Mouse (Mus musculus) limb, embryonic 15.5 days (tissue): ENCODE results near the gene Ctbp1. TPM values are rescaled to one million over a fixed set of nuclear protein-coding genes. Genes with fewer than 3 reads are reported as not detected.

Experiments
- ATAC-seq: fragments of 200-750 bp; cut with Nextera tagmentation; 2 replicates; pipeline ENCODE4 v1.8.0; 2017; ENCODE audit warnings: low read depth, moderate TSS enrichment; ENCODE audit not compliant: insufficient number of reproducible peaks, low FRiP score, low TSS enrichment
- H3K27ac ChIP-seq: fragments of 300-500 bp; sonication (generic); 2 replicates; pipeline ENCODE4 v1.5.1; 2015; ENCODE audit warnings: moderate library complexity, mild to moderate bottlenecking, inconsistent platforms
- H3K27me3 ChIP-seq: fragments of 300-500 bp; sonication (generic); 2 replicates; pipeline ENCODE4 v1.6.1; 2015; ENCODE audit warnings: inconsistent platforms
- H3K36me3 ChIP-seq: fragments of 300-500 bp; sonication (generic); 2 replicates; pipeline ENCODE4 v1.6.1; 2015; ENCODE audit warnings: inconsistent platforms
- H3K4me1 ChIP-seq: fragments of 300-500 bp; sonication (generic); 2 replicates; pipeline ENCODE4 v1.6.1; 2015; ENCODE audit warnings: inconsistent platforms
- H3K4me2 ChIP-seq: fragments of 300-500 bp; sonication (generic); 2 replicates; pipeline ENCODE4 v1.6.1; 2015; ENCODE audit warnings: mild to moderate bottlenecking, inconsistent platforms
- H3K4me3 ChIP-seq: fragments of 300-500 bp; sonication (generic); 2 replicates; pipeline ENCODE4 v1.5.1; 2015; ENCODE audit warnings: mild to moderate bottlenecking, inconsistent platforms
- H3K9ac ChIP-seq: fragments of 300-500 bp; sonication (generic); 2 replicates; pipeline ENCODE4 v1.6.1; 2015; ENCODE audit warnings: inconsistent platforms
- H3K9me3 ChIP-seq: fragments of 300-500 bp; sonication (generic); 2 replicates; pipeline ENCODE4 v1.6.1; 2016; ENCODE audit warnings: inconsistent platforms
- WGBS: fragments of 180-500 bp; shearing (Covaris S2); methylation state at CpG from one replicate; pipeline ENCODE4 v1.1.7; 2015; 5-methylcytosine and 5-hydroxymethylcytosine counted together
- polyA plus RNA-seq: library from polyadenylated mRNA; unstranded; fragments of >200 nt; fragmentation: Nextera tagmentation; extraction: Ambion mirVana; gene quantifications from 2 replicates; pipeline ENCODE4 v1.2.1, GENCODE M21; 2015

The Ctbp1 gene
- 295 and 316 TPM in 2 replicates for polyA plus RNA-seq

DNA sequence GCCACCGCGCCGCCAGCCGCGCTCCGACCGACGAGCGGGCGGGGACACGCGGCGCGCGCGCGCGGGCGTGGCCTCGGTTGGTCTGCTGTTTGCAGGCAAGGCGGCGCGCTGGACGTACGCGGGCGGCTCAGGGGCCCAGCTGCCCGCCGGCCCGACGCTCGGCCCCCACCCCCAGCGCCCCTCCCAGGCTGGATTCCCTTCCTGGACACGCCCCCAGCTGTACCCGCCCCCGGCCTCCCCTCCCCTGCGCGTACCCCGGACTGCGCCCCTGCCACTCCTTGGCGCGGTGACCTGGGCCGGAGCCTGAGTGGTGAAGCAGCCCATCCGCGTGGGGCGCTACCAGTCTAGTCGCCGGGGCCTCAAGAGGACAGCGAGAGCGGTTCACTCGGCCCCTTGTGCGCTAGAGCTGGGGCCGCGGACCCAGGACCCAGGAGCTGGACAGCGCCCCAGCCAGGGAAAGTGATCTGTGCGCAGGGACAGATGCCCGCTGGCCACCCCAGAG, at the start of gene Ctbp1:
Gene Ctbp1, minus strand, starts transcription at position 42 of the 502 bp plus-strand sequence.
- H3K9me3 ChIP-seq = no peaks in the 10 kb centered on the region
- no peaks in the 10 kb centered on the region for H3K27me3 ChIP-seq
- peaks cover 36% of the 10 kb centered on the region for H3K4me1 ChIP-seq
- ATAC-seq = peak; percentile 90
- 0 out of 2 replicates have a peak, but pooled peaks cover 6% of the 10 kb centered on the region for H3K36me3 ChIP-seq
- H3K9ac ChIP-seq = peak within 1 kb of the TSS; percentile 92
- H3K4me2 ChIP-seq = peak within 1 kb of the TSS; percentile 79
- H3K27ac ChIP-seq = peak within 1 kb of the TSS; percentile 98
- under 1% methylated on average over 54 of the region's 57 CpGs for WGBS
- peak within 1 kb of the TSS; percentile 89 for H3K4me3 ChIP-seq

DNA sequence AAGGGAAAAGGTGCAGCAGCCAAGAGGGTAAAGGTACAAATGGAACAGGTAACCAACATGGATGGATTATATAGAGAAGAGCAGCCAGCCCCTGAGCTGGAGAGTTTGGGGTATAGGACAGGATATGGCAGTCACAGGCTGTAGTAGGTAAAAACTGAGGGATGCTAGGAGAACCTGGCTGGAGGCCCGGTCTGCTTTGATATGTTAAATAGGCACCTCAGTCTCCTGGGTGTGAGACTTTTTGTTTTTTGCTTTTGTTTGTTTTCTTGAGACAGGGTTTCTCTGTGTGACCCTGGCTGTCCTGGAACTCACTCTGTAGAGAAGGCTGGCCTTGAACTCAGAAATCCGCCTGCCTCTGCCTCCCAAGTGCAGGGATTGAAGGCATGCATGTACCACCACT, 49.7 kb upstream of the Ctbp1 start:
- ATAC-seq = no peak
- WGBS = 48% methylated on average over 2 of the region's 2 CpGs

DNA sequence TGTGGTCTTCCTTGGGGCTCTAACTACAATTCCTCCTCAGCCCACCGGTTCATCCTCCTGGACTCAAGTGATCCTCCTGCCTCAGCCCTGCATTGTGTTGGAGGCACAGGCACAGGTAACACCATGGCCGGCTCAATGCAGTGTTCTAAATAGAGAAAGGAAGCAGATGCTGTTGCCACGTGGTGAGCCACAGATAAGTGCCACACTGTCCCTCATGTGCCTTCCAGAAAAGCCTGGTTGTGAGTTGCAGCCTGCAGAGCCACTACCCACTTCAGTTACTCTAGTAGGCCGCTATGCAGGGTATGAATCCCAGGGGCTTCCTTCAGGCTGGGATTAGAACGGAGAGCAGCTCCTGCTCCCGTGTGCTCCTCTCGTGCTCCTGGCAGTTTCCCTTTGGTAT, 37.4 kb upstream of the Ctbp1 start:
- Histone ChIP-seq H3K4me3 (no peak overlapping the region), H3K4me2 (no peak overlapping the region), H3K9me3 (no peaks in the 10 kb centered on the region), H3K27ac (no peak overlapping the region), H3K36me3 (no peaks in the 10 kb centered on the region), H3K27me3 (no peaks in the 10 kb centered on the region), H3K4me1 (no peaks in the 10 kb centered on the region), H3K9ac (no peak overlapping the region)
- WGBS = 80% methylated on average over 7 of the region's 7 CpGs
- ATAC-seq = no peak

More for the DNA sequence above, 49.7 kb upstream of the Ctbp1 start:
- no peaks in the 10 kb centered on the region for H3K9me3 ChIP-seq
- no peak overlapping the region for H3K4me2 ChIP-seq
- no peak overlapping the region for H3K4me3 ChIP-seq
- no peaks in the 10 kb centered on the region for H3K27me3 ChIP-seq
- no peaks in the 10 kb centered on the region for H3K4me1 ChIP-seq
- H3K9ac ChIP-seq = no peak overlapping the region
- H3K36me3 ChIP-seq = no peaks in the 10 kb centered on the region
- H3K27ac ChIP-seq = no peak overlapping the region

DNA sequence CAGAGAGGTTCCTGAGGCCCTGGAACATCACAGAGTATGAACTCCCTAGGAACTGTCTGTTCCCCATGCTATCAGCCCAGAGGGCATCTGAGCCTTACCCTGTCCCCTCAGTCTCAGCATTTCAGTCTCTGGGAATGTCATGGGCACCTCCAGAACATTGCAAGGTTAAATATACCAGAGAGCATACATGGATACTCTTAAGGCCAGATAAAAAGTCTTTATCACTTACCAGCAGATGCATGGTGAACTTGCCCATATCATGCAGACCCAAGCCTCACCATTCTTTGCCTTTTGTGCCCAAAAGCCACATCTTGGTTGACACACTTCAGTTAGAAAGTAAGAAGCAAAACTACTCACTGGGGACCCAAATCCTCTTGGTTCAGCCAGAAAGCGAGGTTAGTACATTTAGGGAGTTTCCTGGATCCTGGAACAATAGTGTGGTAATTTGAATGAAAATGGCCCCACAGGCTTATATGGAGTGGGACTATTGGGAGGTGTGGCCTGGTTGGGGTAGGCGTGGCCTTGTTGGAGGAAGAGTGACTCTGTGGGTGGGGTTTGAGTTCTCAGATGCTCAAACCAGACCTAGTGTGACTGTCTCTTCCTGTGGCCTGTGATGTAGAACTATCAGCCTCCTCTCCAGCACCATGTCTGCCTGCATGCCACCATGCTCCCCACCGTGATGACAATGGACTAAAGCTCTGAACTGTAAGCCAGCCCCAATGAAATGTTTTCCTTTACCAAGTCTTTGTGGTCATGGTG, 36.1 kb upstream of the Ctbp1 start:
- 68% methylated on average over 3 of the region's 3 CpGs for WGBS
- ATAC-seq = no peak
- no peak overlapping the region for H3K27ac ChIP-seq
- H3K4me1 ChIP-seq = no peaks in the 10 kb centered on the region
- no peaks in the 10 kb centered on the region for H3K36me3 ChIP-seq
- H3K9me3 ChIP-seq = no peaks in the 10 kb centered on the region
- no peak overlapping the region for H3K9ac ChIP-seq
- H3K4me2 ChIP-seq = no peak overlapping the region
- no peaks in the 10 kb centered on the region for H3K27me3 ChIP-seq
- H3K4me3 ChIP-seq = no peak overlapping the region

DNA sequence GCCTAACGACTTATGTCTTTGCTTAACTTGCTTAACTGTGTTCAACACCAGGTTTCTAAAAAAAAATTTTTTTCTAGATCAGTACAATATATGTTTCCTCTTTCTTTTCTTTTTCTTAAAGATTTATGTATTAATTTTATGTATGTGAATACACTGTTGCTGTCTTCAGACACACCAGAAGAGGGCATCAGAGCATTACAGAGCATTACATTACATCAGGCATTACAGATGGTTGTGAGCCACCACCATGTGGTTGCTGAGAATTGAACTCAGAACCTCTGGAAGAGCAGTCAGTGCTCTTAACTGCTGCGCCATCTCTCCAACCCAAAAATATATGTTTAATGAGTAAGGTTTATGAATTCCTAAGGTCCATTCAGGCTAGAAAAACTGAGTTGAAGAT, 27.0 kb upstream of the Ctbp1 start:
- no peak overlapping the region for H3K4me2 ChIP-seq
- no peak for ATAC-seq
- H3K4me1 ChIP-seq = no peaks in the 10 kb centered on the region
- H3K9ac ChIP-seq = no peak overlapping the region
- H3K27ac ChIP-seq = no peak overlapping the region
- no peaks in the 10 kb centered on the region for H3K9me3 ChIP-seq
- 74% methylated on average over 2 of the region's 2 CpGs for WGBS
- H3K27me3 ChIP-seq = no peaks in the 10 kb centered on the region
- H3K4me3 ChIP-seq = no peak overlapping the region
- no peaks in the 10 kb centered on the region for H3K36me3 ChIP-seq

DNA sequence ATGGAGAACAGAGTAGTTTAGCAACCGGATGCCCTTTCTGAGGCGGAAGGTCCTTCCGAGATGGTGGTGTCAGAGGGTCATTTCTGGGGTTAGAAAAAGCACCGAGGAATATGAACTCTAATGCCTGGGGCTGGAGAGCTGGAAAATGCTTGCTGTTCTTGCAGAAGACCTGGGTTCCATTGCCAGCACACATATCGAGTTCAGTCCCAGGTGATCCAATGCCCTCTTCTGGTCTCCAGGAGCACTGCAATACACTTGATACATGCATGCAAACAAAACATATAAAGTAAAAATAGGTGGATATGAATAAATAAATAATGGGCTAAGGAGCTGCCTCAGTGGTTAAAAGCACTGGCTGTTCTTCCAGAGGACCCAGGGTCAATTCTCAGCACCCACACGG, 22.4 kb upstream of the Ctbp1 start:
- H3K36me3 ChIP-seq = no peaks in the 10 kb centered on the region
- no peaks in the 10 kb centered on the region for H3K27me3 ChIP-seq
- no peak overlapping the region for H3K4me2 ChIP-seq
- ATAC-seq = no peak
- no peak overlapping the region for H3K9ac ChIP-seq
- no peak overlapping the region for H3K4me3 ChIP-seq
- H3K9me3 ChIP-seq = no peaks in the 10 kb centered on the region
- 77% methylated on average over 6 of the region's 6 CpGs for WGBS
- H3K4me1 ChIP-seq = no peaks in the 10 kb centered on the region
- no peak overlapping the region for H3K27ac ChIP-seq

DNA sequence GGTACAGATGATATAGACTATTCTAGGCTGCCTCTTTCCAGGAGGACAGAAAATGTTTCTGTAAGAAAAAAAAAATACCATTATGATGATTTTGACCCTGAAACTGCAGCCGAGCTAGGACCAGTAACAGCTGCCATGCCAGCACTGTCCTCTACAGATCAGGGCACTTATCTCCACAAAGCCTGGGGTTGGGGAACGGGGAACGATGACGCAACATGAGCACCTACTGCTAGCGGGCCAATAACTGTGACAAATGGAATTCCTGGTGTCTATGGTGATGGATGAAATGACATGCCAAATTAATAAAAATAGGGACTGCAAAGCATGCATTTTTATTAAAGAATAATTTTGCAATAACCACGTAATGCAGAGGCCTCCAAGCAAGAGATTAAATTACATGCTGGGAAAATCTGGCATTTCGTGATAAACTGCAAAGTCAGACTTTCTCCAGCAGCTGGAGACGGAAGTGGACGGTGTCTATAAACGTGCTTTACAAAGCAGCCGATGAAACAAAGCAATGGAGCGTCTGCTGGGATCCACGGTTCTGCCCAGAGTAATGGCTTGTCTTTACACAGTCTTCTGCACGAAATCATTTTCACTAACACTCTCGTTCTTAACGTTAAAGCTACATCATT, 19.1 kb upstream of the Ctbp1 start:
- H3K27me3 ChIP-seq = no peaks in the 10 kb centered on the region
- H3K4me3 ChIP-seq = no peak overlapping the region
- H3K4me2 ChIP-seq = no peak overlapping the region
- no peak overlapping the region for H3K27ac ChIP-seq
- 33% methylated on average over 16 of the region's 16 CpGs for WGBS
- H3K9ac ChIP-seq = no peak overlapping the region
- H3K9me3 ChIP-seq = no peaks in the 10 kb centered on the region
- no peaks in the 10 kb centered on the region for H3K36me3 ChIP-seq
- H3K4me1 ChIP-seq = no peaks in the 10 kb centered on the region
- ATAC-seq = no peak

DNA sequence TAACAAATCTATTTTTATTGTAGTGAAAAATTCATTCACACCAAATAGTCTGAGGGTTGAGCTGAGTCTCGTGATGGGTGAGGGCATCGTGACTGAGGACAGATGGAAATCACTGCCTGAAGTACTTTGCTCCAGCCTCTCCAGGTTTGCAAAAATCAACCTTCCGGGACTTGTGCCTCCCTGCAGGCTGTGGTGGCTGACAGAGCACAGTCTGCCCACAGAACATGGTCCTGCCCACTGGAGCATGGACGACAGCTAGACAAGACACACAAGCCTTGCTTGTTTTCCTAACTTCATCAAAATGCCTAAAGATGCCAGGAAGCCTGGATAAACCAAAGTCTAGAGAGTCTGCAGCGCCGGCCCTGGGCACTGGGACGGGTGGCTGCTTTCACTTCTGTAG, 9.2 kb upstream of the Ctbp1 start:
- no peak overlapping the region for H3K9ac ChIP-seq
- H3K9me3 ChIP-seq = no peaks in the 10 kb centered on the region
- H3K4me3 ChIP-seq = no peak overlapping the region
- H3K4me2 ChIP-seq = no peak overlapping the region
- H3K27me3 ChIP-seq = no peaks in the 10 kb centered on the region
- no peak for ATAC-seq
- no peaks in the 10 kb centered on the region for H3K4me1 ChIP-seq
- H3K27ac ChIP-seq = no peak overlapping the region
- WGBS = 55% methylated on average over 7 of the region's 7 CpGs
- no peaks in the 10 kb centered on the region for H3K36me3 ChIP-seq

DNA sequence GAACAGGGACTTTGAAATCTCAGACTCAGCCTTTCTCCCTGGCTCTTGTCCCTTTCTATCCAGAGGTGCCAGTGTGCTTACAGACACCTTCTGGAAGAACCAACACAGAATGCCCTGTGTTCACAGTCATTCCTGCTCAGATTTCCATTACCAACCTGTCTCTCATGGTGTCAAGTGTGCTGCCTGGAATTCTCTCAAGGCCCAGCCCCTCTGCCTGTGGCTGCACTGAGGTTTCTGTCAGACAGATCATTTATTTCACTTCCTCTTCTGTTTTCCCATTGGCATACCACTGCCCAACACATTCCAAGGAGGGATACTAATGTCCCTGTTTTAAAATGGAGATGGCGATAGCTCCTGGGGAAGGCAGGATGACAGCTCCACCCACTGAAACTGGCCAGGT, 6.6 kb upstream of the Ctbp1 start:
- Histone ChIP-seq H3K4me3 (no peak overlapping the region), H3K9ac (no peak overlapping the region), H3K4me1 (no peaks in the 10 kb centered on the region), H3K27me3 (no peaks in the 10 kb centered on the region), H3K36me3 (no peaks in the 10 kb centered on the region), H3K4me2 (no peak overlapping the region), H3K27ac (no peak overlapping the region), H3K9me3 (no peaks in the 10 kb centered on the region)
- 63% methylated on average over 1 of the region's 1 CpGs for WGBS
- no peak for ATAC-seq

DNA sequence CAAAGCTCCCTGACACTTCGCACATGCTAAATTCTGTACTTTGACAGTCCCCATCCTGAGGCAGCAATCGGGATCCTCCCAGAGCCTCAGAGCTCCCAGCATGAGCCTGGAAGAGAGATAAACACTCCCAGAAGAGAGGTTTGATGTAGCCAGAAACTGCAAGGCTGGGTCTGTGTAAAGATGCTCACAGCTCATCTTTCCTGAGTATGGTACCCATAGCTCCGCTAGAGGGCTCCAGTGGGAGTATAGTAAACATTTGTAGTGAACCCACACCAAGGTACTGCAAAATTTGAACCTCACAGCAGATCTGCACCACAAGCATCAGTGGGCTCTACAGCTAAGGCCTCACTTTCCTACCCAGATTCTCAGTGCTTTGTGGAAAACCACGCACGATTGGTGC, 4.2 kb upstream of the Ctbp1 start:
- Histone ChIP-seq H3K36me3 (no peaks in the 10 kb centered on the region), H3K4me1 (0 out of 2 replicates have a peak, but pooled peaks cover 4% of the 10 kb centered on the region), H3K27ac (no peak overlapping the region), H3K27me3 (no peaks in the 10 kb centered on the region), H3K9ac (no peak overlapping the region), H3K4me3 (no peak overlapping the region), H3K9me3 (no peaks in the 10 kb centered on the region), H3K4me2 (no peak overlapping the region)
- WGBS = 54% methylated on average over 5 of the region's 5 CpGs
- ATAC-seq = no peak

DNA sequence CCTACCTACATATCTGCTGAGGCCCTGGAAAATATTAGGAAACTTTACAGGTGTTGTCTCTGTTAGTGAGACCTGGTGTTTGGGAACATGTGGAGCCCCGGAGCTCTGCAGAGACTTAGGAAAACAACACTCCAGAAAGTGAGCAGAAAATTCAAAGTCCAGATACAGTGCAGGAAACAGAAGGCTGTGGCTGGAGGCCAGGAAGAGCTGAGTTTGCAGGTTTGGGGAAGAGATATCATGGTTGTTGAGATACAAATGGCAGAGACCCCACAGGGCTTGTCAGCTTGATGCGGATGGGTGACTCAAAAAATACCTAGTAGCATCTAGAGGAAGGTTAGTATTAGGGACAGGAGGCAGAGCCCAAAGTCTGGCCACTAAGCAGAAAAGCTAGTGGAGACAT, 2.5 kb upstream of the Ctbp1 start:
- ATAC-seq = no peak
- H3K9ac ChIP-seq = no peak overlapping the region
- peaks cover 20% of the 10 kb centered on the region for H3K4me1 ChIP-seq
- no peaks in the 10 kb centered on the region for H3K9me3 ChIP-seq
- no peaks in the 10 kb centered on the region for H3K27me3 ChIP-seq
- no peak overlapping the region for H3K27ac ChIP-seq
- 76% methylated on average over 2 of the region's 2 CpGs for WGBS
- no peak overlapping the region for H3K4me2 ChIP-seq
- H3K4me3 ChIP-seq = no peak overlapping the region
- H3K36me3 ChIP-seq = 0 out of 2 replicates have a peak, but pooled peaks cover 4% of the 10 kb centered on the region

DNA sequence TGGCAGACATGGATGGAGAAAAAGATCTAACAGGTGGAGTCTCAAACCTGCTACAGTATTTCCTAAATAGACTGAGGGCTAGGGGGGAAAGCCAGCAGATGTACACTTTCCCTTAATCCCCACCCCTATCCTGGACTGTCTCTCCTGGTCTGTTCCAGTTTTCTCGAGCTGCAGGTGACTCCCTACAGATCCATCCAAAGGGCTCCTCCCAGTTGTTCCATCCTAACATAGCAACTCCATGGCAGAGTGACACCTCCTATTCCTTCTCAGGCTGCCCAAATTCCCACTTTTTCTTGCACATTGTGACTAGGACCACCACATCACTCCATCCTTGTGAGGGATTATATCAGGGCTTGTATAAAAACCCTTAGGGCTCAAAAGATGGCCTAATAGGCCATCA, 960 bp upstream of the Ctbp1 start:
- 0 out of 2 replicates have a peak, but pooled peaks cover 6% of the 10 kb centered on the region for H3K36me3 ChIP-seq
- H3K4me3 ChIP-seq = peak overlapping the region; percentile 89
- no peak overlapping the region for H3K27ac ChIP-seq
- H3K4me1 ChIP-seq = peaks cover 34% of the 10 kb centered on the region
- peak overlapping the region; percentile 79; the same call in 1 of the 2 replicates for H3K4me2 ChIP-seq
- no peaks in the 10 kb centered on the region for H3K27me3 ChIP-seq
- WGBS = 13% methylated on average over 1 of the region's 1 CpGs
- H3K9ac ChIP-seq = no peak overlapping the region
- no peak for ATAC-seq
- no peaks in the 10 kb centered on the region for H3K9me3 ChIP-seq
